Comparison of ENCODE assay signal across 8 mouse cellular contexts in the genomic region with DNA sequence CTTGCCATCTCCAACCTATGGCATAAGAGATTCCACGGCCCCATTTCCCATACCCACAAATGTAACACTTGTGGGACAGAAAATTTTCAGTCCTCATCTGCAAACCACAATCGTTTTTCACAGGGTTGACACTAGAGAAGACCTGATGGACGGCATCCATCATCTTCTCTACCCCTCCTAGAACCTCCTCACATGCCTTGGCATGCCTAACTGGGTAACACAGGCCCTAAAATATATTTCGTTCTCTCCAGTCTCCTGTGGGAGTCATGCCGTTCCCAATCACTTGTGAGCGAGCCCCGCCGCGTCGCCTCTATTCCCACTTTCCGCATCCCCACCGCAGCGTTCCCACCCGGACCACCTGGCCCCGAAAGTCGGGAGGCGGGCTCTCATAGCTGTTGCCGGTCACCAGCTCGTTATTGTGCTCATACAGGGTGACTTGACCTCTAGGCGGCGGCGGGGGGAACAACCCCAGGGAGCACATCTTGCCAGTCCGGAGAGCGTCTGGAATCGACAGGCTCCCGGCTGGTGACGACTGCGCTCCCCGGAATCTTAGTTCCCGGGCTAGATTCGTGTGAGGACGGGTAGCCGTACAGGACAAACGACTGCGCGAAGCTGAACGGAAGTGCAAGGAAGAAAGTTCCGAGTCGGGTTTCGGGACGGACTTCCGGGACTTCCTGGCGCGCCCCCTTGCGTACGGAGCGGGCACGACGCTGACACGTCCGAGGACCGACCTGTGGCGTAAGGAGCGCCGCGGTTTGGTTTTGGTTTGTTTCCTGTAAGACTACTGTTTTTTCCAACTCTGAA. TPM values are rescaled to one million over a fixed set of nuclear protein-coding genes. Genes with fewer than 3 reads are reported as not detected.
DNase-seq lines count a peak whose midpoint lies in the region; ATAC-seq lines count a peak whose summit lies in the region.

A gene (minus strand): TSS at position 634 of the 804 bp plus-strand sequence.

- peak within 1 kb of the TSS; percentile 73 for H3K9ac ChIP-seq in forebrain, embryonic 14.5 days (ENCODE audit: low read length)
- H3K9ac ChIP-seq in neural tube, embryonic 15.5 days (replicated peaks) = peak within 1 kb of the TSS; percentile 75

- H3K4me3 ChIP-seq in forebrain, embryonic 14.5 days (ENCODE audit: low read depth, low read length) = peak within 1 kb of the TSS; percentile 59
- H3K4me3 ChIP-seq in neural tube, embryonic 15.5 days (replicated peaks) = peak within 1 kb of the TSS; percentile 86

- intact Hi-C loops in heart, postnatal 14 days (cut with DNase I) = no loop called here

- under 1% methylated on average over 56 of the region's 56 CpGs for whole genome bisulfite sequencing in forebrain, embryonic 14.5 days
- under 1% methylated on average over 56 of the region's 56 CpGs for WGBS in neural tube, embryonic 15.5 days

- no peaks in the 10 kb centered on the region for H3K27me3 ChIP-seq in forebrain, embryonic 14.5 days (replicated peaks; ENCODE audit: control insufficient read depth, insufficient read depth, low read length)
- no peaks in the 10 kb centered on the region for H3K27me3 ChIP-seq in neural tube, embryonic 15.5 days (replicated peaks)

- H3K4me2 ChIP-seq in forebrain, embryonic 14.5 days (ENCODE audit: low read length) = peak within 1 kb of the TSS; percentile 90
- H3K4me2 ChIP-seq in neural tube, embryonic 15.5 days = peak within 1 kb of the TSS; percentile 86

- ATAC-seq in forebrain, embryonic 14.5 days = peak; percentile 94
- ATAC-seq in neural tube, embryonic 15.5 days (ENCODE audit: low FRiP score) = peak; percentile 90

- peaks cover 14% of the 10 kb centered on the region for H3K36me3 ChIP-seq in forebrain, embryonic 14.5 days (ENCODE audit: control insufficient read depth, insufficient read depth, low read length)
- peaks cover 13% of the 10 kb centered on the region; the same call in 1 of the 2 replicates for H3K36me3 ChIP-seq in neural tube, embryonic 15.5 days

- peak; percentile 99 for DNase-seq in ES-CJ7 (ENCODE audit: low read depth, low spot score)
- peak; percentile 93 for DNase-seq in cerebellum, adult 11 months
- peak; percentile 98 for DNase-seq in forebrain, embryonic 14.5 days (ENCODE audit: low spot score)
- peak; percentile 96 to 97 for DNase-seq in heart, postnatal 14 days
- DNase-seq in layer of hippocampus, adult 11-12 months (ENCODE audit: low spot score) = peak; percentile 94
- DNase-seq in lung, adult 18-20 months = peak; percentile 94 to 95
- DNase-seq in testis, postnatal 14 days (ENCODE audit: low spot score) = peak; percentile 95

- H3K9me3 ChIP-seq in forebrain, embryonic 14.5 days (replicated peaks; ENCODE audit: control insufficient read depth, low read length) = no peaks in the 10 kb centered on the region
- H3K9me3 ChIP-seq in neural tube, embryonic 15.5 days (replicated peaks) = no peaks in the 10 kb centered on the region

- no peak within 1 kb of the TSS for H3K27ac ChIP-seq in forebrain, embryonic 14.5 days (ENCODE audit: low read depth, low read length)
- H3K27ac ChIP-seq in neural tube, embryonic 15.5 days (replicated peaks) = peak within 1 kb of the TSS; percentile 77

- peaks cover 7% of the 10 kb centered on the region; the same call in 1 of the 2 replicates for H3K4me1 ChIP-seq in forebrain, embryonic 14.5 days (ENCODE audit: control insufficient read depth, insufficient read depth, low read length)
- peaks cover 17% of the 10 kb centered on the region for H3K4me1 ChIP-seq in neural tube, embryonic 15.5 days

RNA-seq across cellular contexts. Expression of the gene that starts here (rescaled TPM):
- polyA plus RNA-seq in forebrain, embryonic 14.5 days (2014; fragmentation: Nextera tagmentation; extraction: Ambion mirVana) = 43.2 and 48.2 TPM in 2 replicates
- 10 to 100 TPM in 1 of 2 experiments, 1 to 10 TPM in 1; 9.5 to 15.2 TPM for total RNA-seq in heart, postnatal 14 days (2021)
- 30.4 and 49.7 TPM in 2 replicates for polyA plus RNA-seq in neural tube, embryonic 15.5 days (2015; fragmentation: Nextera tagmentation; extraction: Ambion mirVana)
